Mouse (Mus musculus): Measurements from ENCODE around the gene Slc36a3. TPM values are rescaled to one million over a fixed set of nuclear protein-coding genes. Genes with fewer than 3 reads are reported as not detected.

Gene Slc36a3
- polyA plus RNA-seq, 1 experiment from 2014 or later, result not detected

GRCm38 (mm10) chr11:55106636-55107035, 44.9 kb downstream of the Slc36a3 start:
- no peak overlapping the region for H3K27ac ChIP-seq (ENCODE audit: low read depth, low read length)
- H3K9ac ChIP-seq (ENCODE audit: low read length), result no peak overlapping the region
- 86% methylated on average over 1 of the region's 1 CpGs for WGBS
- no peak overlapping the region for H3K4me2 ChIP-seq (ENCODE audit: low read depth)
- H3K36me3 ChIP-seq (ENCODE audit: control insufficient read depth, insufficient read depth, low read length), result no peaks in the 10 kb centered on the region
- DNase-seq (ENCODE audit: low spot score), result no peak
- H3K9me3 ChIP-seq (ENCODE audit: control insufficient read depth, low read length), result no peaks in the 10 kb centered on the region
- H3K4me3 ChIP-seq (ENCODE audit: low read depth, low read length), result no peak overlapping the region
- H3K27me3 ChIP-seq (ENCODE audit: control insufficient read depth, insufficient read depth, low read length), result no peaks in the 10 kb centered on the region
- no peak for ATAC-seq (ENCODE audit: insufficient read depth, low FRiP score, low TSS enrichment)
- H3K4me1 ChIP-seq (ENCODE audit: control insufficient read depth, insufficient read depth, low read length), result no peaks in the 10 kb centered on the region

- ATAC-seq (ENCODE audit: insufficient read depth, low FRiP score, low TSS enrichment), result no peak
- no peak overlapping the region for H3K9ac ChIP-seq (ENCODE audit: low read length)
- no peaks in the 10 kb centered on the region for H3K36me3 ChIP-seq (ENCODE audit: control insufficient read depth, insufficient read depth, low read length)
- 81% methylated on average over 4 of the region's 4 CpGs for WGBS
- no peak overlapping the region for H3K4me3 ChIP-seq (ENCODE audit: low read depth, low read length)
- no peaks in the 10 kb centered on the region for H3K4me1 ChIP-seq (ENCODE audit: control insufficient read depth, insufficient read depth, low read length)
- H3K27ac ChIP-seq (ENCODE audit: low read depth, low read length), result no peak overlapping the region
- no peak overlapping the region for H3K4me2 ChIP-seq (ENCODE audit: low read depth)
- H3K27me3 ChIP-seq (ENCODE audit: control insufficient read depth, insufficient read depth, low read length), result no peaks in the 10 kb centered on the region
- no peak for DNase-seq (ENCODE audit: low spot score)
- H3K9me3 ChIP-seq (ENCODE audit: control insufficient read depth, low read length), result no peaks in the 10 kb centered on the region
Observed at GRCm38 (mm10) chr11:55105389-55105788, 46.1 kb downstream of the Slc36a3 start.

DNA sequence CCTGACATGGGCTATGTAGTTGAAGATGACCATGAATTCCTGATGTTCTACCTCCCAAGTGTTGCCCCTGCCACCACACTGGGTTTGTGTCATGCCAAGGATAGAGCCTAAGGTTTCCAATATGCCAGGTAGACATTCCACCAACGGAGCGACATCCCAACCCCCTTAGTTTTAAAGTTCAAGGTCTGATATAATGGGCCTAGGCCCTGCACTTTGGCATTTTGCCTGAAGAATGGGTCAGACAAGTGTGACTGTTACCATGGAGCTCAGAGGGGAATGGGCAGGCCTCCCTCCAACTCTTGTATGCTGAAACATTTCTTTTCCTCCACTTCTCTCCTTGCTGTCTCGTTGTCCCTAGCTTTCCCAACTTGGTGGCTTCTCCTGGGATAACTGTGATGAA, 48.3 kb downstream of the Slc36a3 start:
- H3K4me2 ChIP-seq (ENCODE audit: low read depth), result no peak overlapping the region
- 0 out of 2 replicates have a peak, but pooled peaks cover 3% of the 10 kb centered on the region for H3K4me1 ChIP-seq (ENCODE audit: control insufficient read depth, insufficient read depth, low read length)
- H3K4me3 ChIP-seq (ENCODE audit: low read depth, low read length), result no peak overlapping the region
- ATAC-seq (ENCODE audit: insufficient read depth, low FRiP score, low TSS enrichment), result no peak
- 81% methylated on average over 3 of the region's 3 CpGs for WGBS
- no peaks in the 10 kb centered on the region for H3K9me3 ChIP-seq (ENCODE audit: control insufficient read depth, low read length)
- no peaks in the 10 kb centered on the region for H3K36me3 ChIP-seq (ENCODE audit: control insufficient read depth, insufficient read depth, low read length)
- no peak for DNase-seq (ENCODE audit: low spot score)
- H3K27me3 ChIP-seq (ENCODE audit: control insufficient read depth, insufficient read depth, low read length), result no peaks in the 10 kb centered on the region
- no peak overlapping the region for H3K27ac ChIP-seq (ENCODE audit: low read depth, low read length)
- no peak overlapping the region for H3K9ac ChIP-seq (ENCODE audit: low read length)

- Histone ChIP-seq H3K27me3 (ENCODE audit: control insufficient read depth, insufficient read depth, low read length) (no peaks in the 10 kb centered on the region), H3K4me3 (ENCODE audit: low read depth, low read length) (no peak overlapping the region), H3K9me3 (ENCODE audit: control insufficient read depth, low read length) (no peaks in the 10 kb centered on the region), H3K36me3 (ENCODE audit: control insufficient read depth, insufficient read depth, low read length) (no peaks in the 10 kb centered on the region), H3K27ac (ENCODE audit: low read depth, low read length) (no peak overlapping the region), H3K9ac (ENCODE audit: low read length) (no peak overlapping the region), H3K4me2 (ENCODE audit: low read depth) (no peak overlapping the region), H3K4me1 (ENCODE audit: control insufficient read depth, insufficient read depth, low read length) (0 out of 2 replicates have a peak, but pooled peaks cover 4% of the 10 kb centered on the region)
- DNase-seq (ENCODE audit: low spot score), result no peak
- WGBS, result 87% methylated on average over 3 of the region's 3 CpGs
- ATAC-seq (ENCODE audit: insufficient read depth, low FRiP score, low TSS enrichment), result no peak
Observed at GRCm38 (mm10) chr11:55102015-55102414, 49.5 kb downstream of the Slc36a3 start.

DNA sequence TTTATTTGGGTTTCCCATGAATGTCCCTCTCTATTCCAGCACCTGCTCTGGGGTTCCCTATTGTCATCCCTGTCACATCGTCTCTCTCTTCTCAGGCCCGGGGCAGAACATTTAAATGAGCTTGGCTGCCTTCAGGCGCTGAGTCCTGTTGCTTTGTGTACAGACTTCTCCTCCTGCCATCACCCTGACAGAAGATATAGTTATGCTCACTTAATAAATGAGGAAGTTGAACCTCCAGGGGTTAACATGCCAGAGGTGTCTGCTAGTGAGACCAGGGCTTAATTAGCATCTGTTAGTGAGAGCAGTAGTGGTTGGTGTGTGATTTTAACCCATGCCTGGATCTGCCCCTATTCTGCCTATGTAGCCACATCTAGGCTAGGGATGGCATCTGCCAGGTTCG, 51.6 kb downstream of the Slc36a3 start:
- ATAC-seq (ENCODE audit: insufficient read depth, low FRiP score, low TSS enrichment) (no peak), DNase-seq (ENCODE audit: low spot score) (no peak)
- Histone ChIP-seq H3K4me1 (ENCODE audit: control insufficient read depth, insufficient read depth, low read length) (0 out of 2 replicates have a peak, but pooled peaks cover 4% of the 10 kb centered on the region), H3K4me2 (ENCODE audit: low read depth) (no peak overlapping the region), H3K9me3 (ENCODE audit: control insufficient read depth, low read length) (no peaks in the 10 kb centered on the region), H3K27me3 (ENCODE audit: control insufficient read depth, insufficient read depth, low read length) (no peaks in the 10 kb centered on the region), H3K9ac (ENCODE audit: low read length) (no peak overlapping the region), H3K27ac (ENCODE audit: low read depth, low read length) (no peak overlapping the region), H3K4me3 (ENCODE audit: low read depth, low read length) (no peak overlapping the region), H3K36me3 (ENCODE audit: control insufficient read depth, insufficient read depth, low read length) (no peaks in the 10 kb centered on the region)
- 50% methylated on average over 4 of the region's 4 CpGs for WGBS

DNA sequence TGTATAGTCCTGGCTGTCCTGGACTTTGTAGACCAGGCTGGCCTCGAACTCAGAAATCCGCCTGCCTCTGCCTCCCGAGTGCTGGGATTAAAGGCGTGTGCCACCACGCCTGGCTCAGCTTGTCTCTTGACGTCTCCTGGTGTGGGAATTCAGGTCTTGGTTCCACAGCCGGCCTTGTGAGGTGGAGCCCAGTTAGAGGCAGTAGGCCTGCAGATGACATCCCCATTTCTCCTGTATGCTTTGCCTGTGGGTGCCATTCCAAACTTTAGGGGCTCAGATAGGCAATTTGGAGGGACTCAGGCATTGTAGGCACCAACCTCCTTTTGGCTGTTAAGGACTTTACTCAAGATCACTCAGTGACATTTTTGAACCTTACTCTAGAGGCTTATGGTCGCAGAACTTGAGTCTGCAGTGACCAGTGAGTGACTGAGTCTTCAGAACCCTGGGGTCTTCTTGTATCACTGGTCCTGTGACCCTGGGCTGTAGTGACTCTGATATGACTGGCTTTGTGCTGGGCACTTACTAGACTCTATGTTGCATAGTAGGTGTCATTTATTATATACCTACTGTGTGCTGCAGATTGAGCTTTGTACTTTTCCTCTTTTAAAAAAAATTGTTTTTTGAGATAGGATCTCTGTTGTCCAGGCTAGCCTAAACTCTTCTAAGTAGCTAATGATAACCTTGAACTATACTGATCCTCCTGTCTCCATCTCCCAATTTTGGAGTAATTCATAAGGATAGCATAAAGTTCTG, 52.3 kb downstream of the Slc36a3 start:
- H3K4me3 ChIP-seq (ENCODE audit: low read depth, low read length), result no peak overlapping the region
- WGBS, result 92% methylated on average over 8 of the region's 8 CpGs
- H3K4me2 ChIP-seq (ENCODE audit: low read depth), result no peak overlapping the region
- H3K27ac ChIP-seq (ENCODE audit: low read depth, low read length), result no peak overlapping the region
- H3K9me3 ChIP-seq (ENCODE audit: control insufficient read depth, low read length), result no peaks in the 10 kb centered on the region
- no peak overlapping the region for H3K9ac ChIP-seq (ENCODE audit: low read length)
- no peaks in the 10 kb centered on the region for H3K36me3 ChIP-seq (ENCODE audit: control insufficient read depth, insufficient read depth, low read length)
- no peaks in the 10 kb centered on the region for H3K27me3 ChIP-seq (ENCODE audit: control insufficient read depth, insufficient read depth, low read length)
- no peak for DNase-seq (ENCODE audit: low spot score)
- 0 out of 2 replicates have a peak, but pooled peaks cover 4% of the 10 kb centered on the region for H3K4me1 ChIP-seq (ENCODE audit: control insufficient read depth, insufficient read depth, low read length)
- no peak for ATAC-seq (ENCODE audit: insufficient read depth, low FRiP score, low TSS enrichment)

- Histone ChIP-seq H3K9ac (ENCODE audit: low read length) (peak overlapping the region; percentile 61), H3K36me3 (ENCODE audit: control insufficient read depth, insufficient read depth, low read length) (no peaks in the 10 kb centered on the region)
Observed at GRCm38 (mm10) chr11:55098189-55098915, 53.2 kb downstream of the Slc36a3 start.

GRCm38 (mm10) chr11:55097463-55098188, 53.9 kb downstream of the Slc36a3 start, which contains the start of gene Gm2a:
Gm2a (plus strand) TSS chr11:55098115.
- peak within 1 kb of the TSS; percentile 74 for H3K4me2 ChIP-seq (ENCODE audit: low read depth)
- H3K9me3 ChIP-seq (ENCODE audit: control insufficient read depth, low read length), result no peaks in the 10 kb centered on the region
- H3K27me3 ChIP-seq (ENCODE audit: control insufficient read depth, insufficient read depth, low read length), result no peaks in the 10 kb centered on the region
- 3% methylated on average over 39 of the region's 45 CpGs for WGBS
- ATAC-seq (ENCODE audit: insufficient read depth, low FRiP score, low TSS enrichment), result peak; percentile 96
- peak; percentile 95 for DNase-seq (ENCODE audit: low spot score)
- H3K9ac ChIP-seq (ENCODE audit: low read length), result peak within 1 kb of the TSS; percentile 61
- 0 out of 2 replicates have a peak, but pooled peaks cover 4% of the 10 kb centered on the region for H3K4me1 ChIP-seq (ENCODE audit: control insufficient read depth, insufficient read depth, low read length)
- H3K36me3 ChIP-seq (ENCODE audit: control insufficient read depth, insufficient read depth, low read length), result no peaks in the 10 kb centered on the region
- H3K27ac ChIP-seq (ENCODE audit: low read depth, low read length), result no peak within 1 kb of the TSS
- peak within 1 kb of the TSS; percentile 46 for H3K4me3 ChIP-seq (ENCODE audit: low read depth, low read length)

More at GRCm38 (mm10) chr11:55098189-55098915, 53.2 kb downstream of the Slc36a3 start:
- no peak; the same call in 1 of the 2 replicates for ATAC-seq (ENCODE audit: insufficient read depth, low FRiP score, low TSS enrichment)
- Histone ChIP-seq H3K9me3 (ENCODE audit: control insufficient read depth, low read length) (no peaks in the 10 kb centered on the region), H3K27ac (ENCODE audit: low read depth, low read length) (no peak overlapping the region), H3K4me1 (ENCODE audit: control insufficient read depth, insufficient read depth, low read length) (0 out of 2 replicates have a peak, but pooled peaks cover 4% of the 10 kb centered on the region), H3K4me2 (ENCODE audit: low read depth) (peak overlapping the region; percentile 74), H3K4me3 (ENCODE audit: low read depth, low read length) (peak overlapping the region; percentile 46), H3K27me3 (ENCODE audit: control insufficient read depth, insufficient read depth, low read length) (no peaks in the 10 kb centered on the region)
- DNase-seq (ENCODE audit: low spot score), result no peak
- 16% methylated on average over 24 of the region's 24 CpGs for WGBS

All from neural tube, embryonic 11.5 days (tissue).